Mouse (Mus musculus) layer of hippocampus, postnatal 10 days (tissue): ENCODE data around the gene Ltbp4. TPM values are rescaled to one million over a fixed set of nuclear protein-coding genes. Genes with fewer than 3 reads are reported as not detected.

ENCODE experiments used
- DNase-seq, 2 experiments: peaks; one replicate each; pipeline ENCODE4 v3.0.0; 2021; ENCODE audit warnings: low spot score in 2 of 2
- total RNA-seq, 2 experiments: library from RNA; stranded (reverse); gene quantifications; 2 replicates each; pipeline ENCODE4 v1.2.3; 2021

The Ltbp4 gene
- total RNA-seq, 2 experiments from 2014 or later = 49.9 to 59.2 TPM

- no peak for DNase-seq
Observed at GRCm38 (mm10) chr7:27328161-27328560, 9.3 kb downstream of the Ltbp4 start.

GRCm38 (mm10) chr7:27327500-27327899, 10.0 kb downstream of the Ltbp4 start:
- DNase-seq = no peak

GRCm38 (mm10) chr7:27326101-27326880, 11.2 kb downstream of the Ltbp4 start:
- no peak for DNase-seq

- no peak for DNase-seq
Observed at GRCm38 (mm10) chr7:27325697-27326096, 11.8 kb downstream of the Ltbp4 start.

DNA sequence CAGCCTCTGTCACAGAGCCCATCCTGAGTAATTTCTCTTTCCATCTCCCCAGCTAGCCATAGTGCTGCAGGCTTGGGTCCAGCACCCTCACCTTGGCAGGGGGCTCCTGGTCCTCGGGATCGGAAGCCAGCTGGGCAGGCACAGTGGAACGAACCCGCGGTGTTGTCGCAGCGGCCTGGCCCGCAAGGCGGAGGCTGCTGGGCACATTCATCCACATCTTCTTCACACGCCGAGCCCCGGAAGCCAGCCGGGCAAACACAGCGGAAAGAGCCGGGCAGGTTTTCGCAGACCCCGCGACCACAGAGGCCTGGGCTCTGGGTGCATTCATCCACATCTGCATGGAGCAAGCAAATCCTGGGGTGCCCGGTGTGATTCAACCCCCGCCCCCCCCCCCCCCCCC, 12.6 kb downstream of the Ltbp4 start:
- DNase-seq = no peak

- no peak for DNase-seq
Observed at GRCm38 (mm10) chr7:27324161-27324560, 13.3 kb downstream of the Ltbp4 start.

DNA sequence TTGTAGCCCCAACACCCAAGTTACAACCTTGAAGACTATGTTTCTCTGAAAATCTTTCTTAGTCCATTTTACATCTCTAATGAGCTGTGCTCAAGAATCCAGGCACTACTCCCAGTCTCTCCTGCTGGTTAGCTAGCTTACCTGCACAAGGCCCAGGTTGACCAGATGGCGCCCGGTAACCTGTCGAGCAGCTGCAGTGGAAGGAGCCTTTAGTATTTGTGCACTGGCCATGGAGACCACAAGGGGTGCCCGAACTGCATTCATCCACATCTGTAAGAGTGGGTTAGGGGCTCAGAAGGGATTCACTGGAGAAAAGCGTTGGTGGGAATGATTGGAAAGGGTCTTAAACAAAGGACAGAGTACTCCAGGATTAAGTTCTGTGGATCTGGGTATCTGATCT, 14.5 kb downstream of the Ltbp4 start:
- DNase-seq = no peak

- no peak for DNase-seq
Observed at GRCm38 (mm10) chr7:27322291-27322690, 15.2 kb downstream of the Ltbp4 start.

- no peak for DNase-seq
Observed at GRCm38 (mm10) chr7:27319411-27319810, 18.1 kb downstream of the Ltbp4 start.

DNA sequence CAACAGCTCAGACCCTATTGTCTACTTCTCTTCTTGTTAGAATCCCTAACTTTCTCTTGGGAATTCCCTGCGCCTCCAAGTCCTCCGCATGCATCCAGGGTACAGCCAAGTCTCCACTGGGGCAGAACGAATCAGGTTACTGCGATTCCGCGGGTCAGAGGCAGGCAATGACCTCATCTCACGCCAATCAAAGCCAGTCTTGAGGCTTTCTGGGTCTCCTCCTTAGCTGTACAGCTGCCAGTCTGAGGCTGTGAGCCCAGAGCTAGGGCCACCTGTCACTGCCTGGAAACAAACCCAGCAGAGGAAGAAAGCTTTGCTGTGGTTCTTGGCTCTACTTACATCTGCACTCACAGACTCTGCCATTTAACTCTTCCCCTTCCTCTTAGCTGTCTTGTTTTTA, 21.5 kb downstream of the Ltbp4 start:
- peak; percentile 59 to 67 for DNase-seq

DNA sequence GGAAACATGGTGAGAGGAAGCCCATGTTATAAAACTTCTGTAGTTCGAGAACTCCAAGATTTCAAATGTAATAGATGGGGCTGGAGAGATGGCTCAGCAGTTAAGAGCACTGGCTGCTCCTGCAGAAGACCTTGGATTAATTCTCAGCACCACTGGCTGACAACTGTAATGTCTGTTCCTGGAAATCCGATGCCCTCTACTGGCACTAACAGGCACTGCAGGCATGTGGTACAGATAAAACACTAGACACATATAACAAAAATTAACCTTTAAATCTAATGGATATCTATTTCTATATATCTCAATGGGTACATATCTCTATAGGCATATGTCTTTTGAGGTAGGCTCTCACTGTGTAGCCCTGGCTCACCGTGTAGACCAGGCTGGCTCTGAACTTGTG, 23.1 kb downstream of the Ltbp4 start:
- no peak for DNase-seq

DNA sequence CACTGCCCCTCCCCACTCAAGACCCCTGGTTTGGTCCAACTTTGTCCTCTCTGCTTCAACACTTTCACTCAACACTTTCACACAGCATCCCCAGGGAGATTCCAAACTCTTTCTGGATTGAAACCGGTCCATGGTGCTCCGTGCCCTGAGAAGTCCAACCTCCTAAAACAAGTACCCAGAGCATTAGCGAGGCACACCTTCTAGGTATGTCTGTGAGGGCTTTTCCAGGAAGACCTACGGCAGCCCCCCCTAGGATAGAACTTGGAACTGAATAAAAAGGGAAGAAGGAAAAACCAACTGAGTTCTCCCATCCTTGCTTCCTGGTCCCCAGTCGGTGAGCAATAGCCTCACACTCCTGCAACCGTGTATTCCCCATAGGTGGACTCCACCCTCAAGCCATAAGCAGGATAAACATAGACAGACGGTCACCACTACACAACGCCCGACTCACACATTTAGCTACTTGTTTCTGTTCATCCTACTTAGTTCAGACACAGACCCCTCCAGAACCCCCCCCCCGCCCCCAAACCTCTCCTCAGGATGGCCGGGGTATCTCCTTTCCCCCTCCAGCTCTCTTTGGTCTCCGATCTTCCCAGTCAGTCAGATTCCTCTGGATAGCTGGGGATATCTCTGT, 25.7 kb downstream of the Ltbp4 start:
- no peak for DNase-seq

GRCm38 (mm10) chr7:27310996-27311535, 26.4 kb downstream of the Ltbp4 start:
- DNase-seq = no peak

DNA sequence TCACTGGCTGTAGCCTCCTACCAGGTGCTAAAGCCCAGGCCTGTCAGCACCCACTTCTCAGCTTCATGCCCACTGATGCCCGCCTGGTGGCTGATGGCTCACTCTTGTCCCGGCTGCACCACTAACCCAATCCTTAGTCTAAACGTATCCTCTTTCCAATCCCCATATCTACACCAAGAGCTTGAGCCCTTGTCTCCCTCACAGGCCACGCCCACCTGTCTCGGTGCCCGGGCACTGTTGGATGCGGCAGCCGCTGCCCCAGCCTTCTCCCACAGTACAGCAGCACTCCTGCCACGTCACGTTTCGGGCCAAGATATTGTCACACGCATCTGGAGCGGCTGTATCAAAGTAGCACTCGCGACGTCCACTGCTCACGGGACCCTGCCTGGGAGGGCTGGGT, 27.2 kb downstream of the Ltbp4 start:
- peak; percentile 61 to 69 for DNase-seq

DNA sequence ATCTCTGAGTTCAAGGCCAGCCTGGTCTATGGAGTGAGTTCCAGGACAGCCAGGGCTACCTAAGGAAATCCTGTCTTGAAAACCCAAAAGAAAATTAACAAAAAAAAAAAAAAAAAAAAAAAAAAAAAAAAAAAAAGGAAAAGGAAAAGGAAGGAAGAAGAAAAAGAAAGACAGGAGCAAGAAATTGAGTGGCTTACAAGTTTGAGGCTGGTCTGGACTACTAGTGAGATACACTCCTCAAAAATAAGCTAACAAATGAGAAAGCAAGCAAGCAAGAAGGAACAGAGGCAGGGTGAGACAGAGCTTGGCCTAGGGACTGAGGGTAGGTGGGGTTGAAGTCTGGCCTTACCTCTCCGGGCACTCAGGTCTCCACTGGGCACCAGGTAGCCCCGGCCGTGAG, 27.7 kb downstream of the Ltbp4 start:
- no peak for DNase-seq

DNA sequence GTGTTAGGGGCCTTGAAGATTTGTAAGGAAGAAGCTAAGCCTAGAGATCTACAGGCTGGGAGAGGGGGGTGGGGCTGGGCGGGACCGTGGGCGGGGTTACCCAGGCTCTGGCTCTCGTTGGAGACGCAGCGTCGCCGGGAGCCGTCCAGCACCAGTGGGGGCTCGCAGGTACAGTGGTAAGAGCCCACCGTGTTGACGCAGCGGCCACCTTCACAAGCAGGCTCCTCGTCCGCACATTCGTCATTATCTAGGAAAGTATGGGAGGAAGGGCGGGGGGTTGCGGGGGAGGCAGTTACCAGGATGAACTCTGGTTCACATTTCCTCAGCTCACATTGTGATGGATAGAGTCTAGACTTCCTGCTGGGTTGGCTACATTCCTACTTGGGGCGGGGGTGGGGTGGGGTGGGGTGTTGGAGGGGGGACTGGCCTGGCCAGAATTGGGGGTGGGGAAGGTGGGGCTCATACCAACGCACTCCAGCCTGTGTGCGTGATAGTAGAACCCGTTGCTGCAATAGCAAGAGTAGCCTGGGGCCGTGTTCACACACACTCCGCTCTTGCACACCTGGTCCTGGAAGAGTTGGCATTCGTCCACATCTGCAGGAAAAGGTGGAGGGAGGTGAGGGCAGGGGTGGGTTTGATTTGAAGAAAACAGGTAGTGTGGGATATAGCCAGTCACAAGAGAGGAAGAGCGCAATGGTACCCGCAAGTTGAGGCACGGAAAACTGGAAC, 28.5 kb downstream of the Ltbp4 start:
- DNase-seq = no peak

- no peak for DNase-seq
Observed at GRCm38 (mm10) chr7:27307551-27307950, 29.9 kb downstream of the Ltbp4 start.

GRCm38 (mm10) chr7:27306161-27307160, 31.0 kb downstream of the Ltbp4 start:
- DNase-seq = peak; percentile 42 to 50

- DNase-seq = no peak
Observed at GRCm38 (mm10) chr7:27305091-27305730, 32.3 kb downstream of the Ltbp4 start.

- peak; percentile 81 to 83 for DNase-seq
Observed at GRCm38 (mm10) chr7:27302172-27302571, 35.3 kb downstream of the Ltbp4 start.
